Mouse (Mus musculus) thymus, adult 18-20 months (tissue): ENCODE data around the gene Mfap1b.
"Not testable (repeated sequence)": the region's sequence is repeated elsewhere in the genome, so short reads cannot be mapped to it uniquely, and the experiment has no call there.

Experiments used
- DNase-seq, 2 experiments: peaks; one replicate each; pipeline ENCODE4 v3.0.0; 2022; ENCODE audit warnings: mixed read lengths in 2 of 2

Gene Mfap1b

DNA sequence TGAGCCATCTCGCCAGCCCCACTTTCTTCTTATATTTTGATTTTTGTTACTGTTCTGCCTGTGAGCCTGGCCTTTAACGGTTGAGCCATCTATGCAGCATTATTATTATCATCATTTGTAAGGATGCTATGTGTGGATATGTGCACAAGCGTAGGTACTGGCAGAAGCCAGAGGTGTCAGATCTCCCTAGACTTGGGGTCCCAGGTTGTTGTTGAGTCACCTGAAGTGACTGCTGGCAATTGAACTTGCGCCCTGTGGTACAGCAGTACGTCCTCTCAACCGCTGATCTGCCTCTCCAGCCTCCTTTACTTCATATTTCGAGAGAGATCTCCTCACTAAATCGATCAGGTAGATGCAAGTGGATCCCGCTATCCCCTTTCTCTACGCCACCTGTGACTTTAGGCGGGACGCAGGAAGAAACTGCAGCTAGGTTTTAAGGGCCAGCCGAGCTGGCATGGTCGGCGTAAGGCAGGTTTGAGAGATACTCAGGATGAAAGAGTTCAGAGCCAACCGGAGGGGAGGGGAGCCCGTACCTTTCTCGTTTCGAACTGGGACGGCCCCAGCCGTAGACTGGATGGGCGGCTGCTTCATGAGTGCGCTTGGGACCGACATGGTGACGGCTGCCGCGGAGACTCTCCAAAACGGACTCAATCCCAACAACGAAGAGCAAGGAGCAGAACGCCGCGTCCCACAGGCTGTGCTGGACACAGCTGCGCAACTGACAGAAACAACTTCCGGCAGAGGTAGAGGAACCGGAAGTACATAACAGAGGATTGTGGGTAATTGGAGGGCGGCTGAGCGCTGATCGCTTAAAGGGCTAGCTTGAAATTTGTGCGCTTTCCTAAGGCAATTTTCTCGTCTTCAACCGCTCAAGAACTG, at the start of gene Mfap1b:
Gene Mfap1b, minus strand, starts transcription at position 767 of the 879 bp plus-strand sequence.
- DNase-seq: peak; percentile 56 to 71

GRCm38 (mm10) chr2:121522830-121523229, 49.0 kb upstream of the Mfap1b start:
- not testable (repeated sequence) for DNase-seq

GRCm38 (mm10) chr2:121522006-121522405, 48.1 kb upstream of the Mfap1b start:
- no peak for DNase-seq

DNA sequence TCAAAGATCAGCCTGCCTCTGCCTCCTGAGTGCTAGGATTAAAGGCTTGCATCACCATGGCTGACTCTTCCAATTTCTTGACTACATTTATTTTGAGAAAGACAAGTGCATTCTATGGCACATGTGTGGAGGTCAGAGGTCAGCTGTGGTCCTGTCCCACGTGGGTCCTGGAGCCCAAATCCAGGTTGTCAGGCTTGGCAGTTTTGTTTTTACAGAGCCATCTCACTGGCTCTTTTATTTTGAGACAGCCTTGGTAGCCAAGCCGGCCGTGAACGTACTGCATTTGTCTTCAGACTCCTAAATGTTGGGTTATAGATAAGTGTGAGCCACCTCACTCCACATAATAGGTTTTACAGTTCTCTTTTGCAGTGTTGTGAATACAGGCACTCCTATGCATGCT, 44.8 kb upstream of the Mfap1b start:
- DNase-seq: not testable (repeated sequence)

- DNase-seq: no peak
These were observed 44.2 kb upstream of the Mfap1b start for GRCm38 (mm10) chr2:121518106-121518505.

- no peak for DNase-seq
These were observed 40.3 kb upstream of the Mfap1b start for GRCm38 (mm10) chr2:121514211-121514610.

- DNase-seq: not testable (repeated sequence)
These were observed 39.3 kb upstream of the Mfap1b start for GRCm38 (mm10) chr2:121512991-121513765.

DNA sequence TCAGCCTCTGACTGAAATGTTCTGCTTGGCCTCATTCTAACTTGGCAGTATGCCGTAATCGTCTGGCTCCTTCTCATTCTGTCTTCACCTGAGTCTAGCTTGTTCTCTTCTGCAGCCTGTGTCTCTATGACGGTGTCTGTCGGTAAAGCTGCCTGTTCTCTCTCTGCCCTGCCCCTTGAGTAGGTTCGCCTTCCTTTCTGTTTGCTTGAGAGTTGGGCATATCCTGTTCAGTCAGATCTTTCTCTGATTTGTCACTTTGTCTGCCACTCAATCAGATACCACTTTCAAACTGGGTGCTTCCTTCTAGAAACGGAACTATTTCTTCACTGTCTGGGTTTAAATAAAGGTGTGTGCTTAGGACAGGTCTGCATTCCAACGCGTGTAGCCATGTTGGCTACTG, 37.5 kb upstream of the Mfap1b start:
- no peak for DNase-seq

DNA sequence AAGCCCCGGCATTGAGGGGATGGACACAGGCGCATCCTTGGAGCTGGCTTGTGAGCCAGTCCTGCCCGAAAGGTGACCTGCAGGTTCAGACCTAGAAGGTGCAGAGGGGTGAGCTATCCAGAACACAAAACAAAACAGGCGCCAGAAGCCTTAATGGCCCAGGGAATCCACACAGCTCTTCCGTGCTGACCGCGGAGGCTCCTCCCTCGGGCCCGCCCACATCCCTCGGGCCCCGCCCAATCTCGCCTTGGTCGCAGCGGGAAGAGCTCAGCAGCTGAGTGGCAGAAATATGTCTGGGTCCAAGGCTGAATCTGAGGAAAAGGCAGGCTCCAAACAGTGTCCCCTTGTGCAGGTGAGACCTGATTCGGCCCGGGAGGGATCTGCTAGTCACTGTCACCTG, 35.7 kb upstream of the Mfap1b start:
- DNase-seq: peak; percentile 14 to 16

DNA sequence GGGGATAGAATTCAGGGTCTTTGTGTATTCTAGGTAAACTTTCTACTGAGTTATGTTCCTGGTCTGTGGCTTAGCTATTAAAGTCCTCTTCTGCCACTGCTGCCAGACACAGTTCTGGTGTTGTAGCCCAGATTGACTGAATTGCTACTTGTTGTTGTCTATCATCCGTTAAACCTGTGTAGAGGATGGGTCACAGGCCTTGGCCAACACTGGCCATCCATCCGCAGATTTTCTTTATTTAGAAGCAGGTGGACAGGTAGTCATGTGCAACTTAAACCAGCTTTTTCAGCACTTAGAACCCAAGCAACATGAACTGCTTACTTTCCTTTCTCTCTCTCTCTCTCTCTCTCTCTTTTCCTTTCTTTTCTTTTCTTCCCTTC, 34.1 kb upstream of the Mfap1b start:
- DNase-seq: no peak

DNA sequence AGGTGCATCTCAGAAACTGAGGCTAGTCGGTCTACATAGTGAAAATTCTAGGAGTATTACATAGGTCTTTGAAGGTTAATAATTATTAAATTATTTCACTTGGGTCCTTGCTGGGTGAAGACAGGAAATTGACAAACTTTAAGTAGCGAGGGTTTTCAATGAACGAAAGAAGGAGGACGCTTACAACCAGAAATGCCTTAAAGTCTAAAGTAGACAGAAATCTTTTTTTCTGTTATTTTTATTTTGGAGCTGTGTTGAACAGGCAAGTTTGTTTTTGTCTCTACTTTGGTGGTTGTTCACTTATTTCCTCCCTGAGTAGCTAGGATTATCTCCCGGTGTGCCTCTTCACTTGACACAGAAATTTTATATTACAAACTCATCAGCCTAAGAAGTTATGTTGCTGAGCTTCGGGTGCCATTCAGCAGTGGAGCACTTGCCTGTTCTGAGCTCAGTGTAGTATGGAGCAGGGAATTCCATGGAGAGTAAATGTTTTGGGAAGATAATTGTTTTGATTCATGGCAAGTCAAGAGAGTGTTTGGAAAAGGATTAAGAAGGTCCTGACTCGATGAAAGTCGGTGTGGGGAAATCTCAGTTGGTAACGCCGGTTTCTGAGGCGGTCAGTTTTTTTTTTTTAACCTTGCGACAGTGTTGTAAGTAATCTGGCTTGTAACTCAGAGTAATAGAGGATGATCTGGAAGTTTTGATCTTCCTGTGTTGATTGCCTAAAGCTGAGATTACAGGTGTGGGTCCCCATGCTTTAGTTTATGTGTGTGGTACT, 33.5 kb upstream of the Mfap1b start:
- DNase-seq: no peak

DNA sequence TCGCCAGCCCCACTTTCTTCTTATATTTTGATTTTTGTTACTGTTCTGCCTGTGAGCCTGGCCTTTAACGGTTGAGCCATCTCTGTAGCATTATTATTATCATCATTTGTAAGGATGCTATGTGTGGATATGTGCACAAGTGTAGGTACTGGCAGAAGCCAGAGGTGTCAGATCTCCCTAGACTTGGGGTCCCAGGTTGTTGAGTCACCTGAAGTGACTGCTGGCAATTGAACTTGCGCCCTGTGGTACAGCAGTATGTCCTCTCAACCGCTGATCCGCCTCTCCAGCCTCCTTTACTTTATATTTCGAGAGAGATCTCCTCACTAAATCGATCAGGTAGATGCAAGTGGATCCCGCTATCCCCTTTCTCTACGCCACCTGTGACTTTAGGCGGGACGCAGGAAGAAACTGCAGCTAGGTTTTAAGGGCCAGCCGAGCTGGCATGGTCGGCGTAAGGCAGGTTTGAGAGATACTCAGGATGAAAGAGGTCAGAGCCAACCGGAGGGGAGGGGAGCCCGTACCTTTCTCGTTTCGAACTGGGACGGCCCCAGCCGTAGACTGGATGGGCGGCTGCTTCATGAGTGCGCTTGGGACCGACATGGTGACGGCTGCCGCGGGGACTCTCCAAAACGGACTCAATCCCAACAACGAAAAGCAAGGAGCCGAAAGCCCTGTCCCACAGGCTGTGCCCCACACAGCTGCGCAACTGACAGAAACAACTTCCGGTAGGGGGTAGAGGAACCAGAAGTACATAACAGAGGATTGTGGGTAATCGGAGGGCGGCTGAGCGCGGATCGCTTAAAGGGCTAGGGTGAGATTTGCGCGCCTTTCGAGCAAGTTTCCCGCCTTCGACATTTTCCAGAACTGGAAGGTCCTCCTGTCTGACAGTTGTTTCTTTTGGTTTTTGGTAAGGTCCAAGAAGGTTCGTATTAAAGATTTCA, 32.3 kb upstream of the Mfap1b start, which contains the start of the genes Mfap1a and Wdr76:
Gene Mfap1a, minus strand, starts transcription at position 724 of the 941 bp plus-strand sequence.
Gene Wdr76, plus strand, starts transcription at position 782 of the 941 bp plus-strand sequence.
- DNase-seq: peak; percentile 71 to 83

DNA sequence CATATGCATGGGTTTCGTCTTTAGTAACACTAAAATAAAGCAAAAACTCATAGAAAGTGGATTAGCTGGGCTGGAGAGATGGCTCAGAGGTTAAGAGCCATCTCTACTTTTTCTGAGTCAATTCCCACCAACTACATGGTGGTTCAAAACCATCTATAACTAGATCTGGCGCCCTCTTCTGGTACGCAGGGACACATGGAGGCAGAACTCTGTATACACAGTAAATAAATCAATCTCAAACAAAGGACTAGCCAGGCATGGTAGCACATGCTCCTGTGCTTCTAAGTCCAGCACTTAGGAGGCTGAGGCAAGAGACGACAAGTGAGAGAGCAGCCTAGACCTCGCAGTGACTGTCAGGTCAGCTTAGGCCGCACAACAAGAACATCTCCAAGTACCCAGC, 27.7 kb upstream of the Mfap1b start:
- not testable (repeated sequence) for DNase-seq

GRCm38 (mm10) chr2:121484403-121484802, 10.5 kb upstream of the Mfap1b start:
- not testable (repeated sequence) for DNase-seq

DNA sequence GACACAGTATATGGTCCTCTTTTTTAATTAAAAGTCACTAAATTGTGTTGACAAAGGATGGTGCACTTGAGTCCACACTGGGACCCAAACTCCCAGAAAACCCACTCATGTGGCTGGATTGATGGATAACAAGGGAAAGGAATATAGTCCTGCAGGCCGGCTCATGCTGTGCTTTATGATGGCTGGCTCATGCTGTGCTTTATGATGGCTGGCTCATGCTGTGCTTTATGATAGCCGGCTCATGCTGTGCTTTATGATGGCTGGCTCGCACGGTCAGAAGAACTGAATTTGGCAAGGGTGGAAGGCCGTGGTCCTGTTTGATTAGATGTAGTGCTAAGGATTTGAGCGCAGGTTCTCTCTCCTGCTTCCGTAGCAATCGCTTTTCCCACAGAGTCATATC, 9.7 kb upstream of the Mfap1b start:
- no peak for DNase-seq

DNA sequence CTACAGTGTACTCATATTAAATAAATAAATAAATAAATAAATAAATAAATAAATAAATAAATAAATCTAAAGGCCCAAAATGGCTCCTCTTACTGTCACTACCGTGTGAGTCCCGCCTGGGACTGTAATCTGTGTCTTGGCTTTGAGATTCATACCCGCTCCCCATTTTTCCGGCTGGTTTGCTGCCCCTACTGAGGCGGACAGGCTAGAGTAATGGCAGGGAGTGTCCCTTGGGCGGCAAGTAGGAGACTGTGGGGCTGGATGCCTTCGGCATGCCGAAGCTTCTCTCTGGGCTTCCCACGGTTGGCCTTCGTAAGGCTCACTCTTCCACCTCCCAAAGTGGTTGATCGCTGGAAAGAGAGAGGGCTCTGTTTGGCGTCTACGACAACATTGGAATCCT, 7.0 kb upstream of the Mfap1b start:
- not testable (repeated sequence) for DNase-seq

GRCm38 (mm10) chr2:121480498-121480897, 6.6 kb upstream of the Mfap1b start:
- DNase-seq: peak in 1 of 2 experiments; percentile 12

DNA sequence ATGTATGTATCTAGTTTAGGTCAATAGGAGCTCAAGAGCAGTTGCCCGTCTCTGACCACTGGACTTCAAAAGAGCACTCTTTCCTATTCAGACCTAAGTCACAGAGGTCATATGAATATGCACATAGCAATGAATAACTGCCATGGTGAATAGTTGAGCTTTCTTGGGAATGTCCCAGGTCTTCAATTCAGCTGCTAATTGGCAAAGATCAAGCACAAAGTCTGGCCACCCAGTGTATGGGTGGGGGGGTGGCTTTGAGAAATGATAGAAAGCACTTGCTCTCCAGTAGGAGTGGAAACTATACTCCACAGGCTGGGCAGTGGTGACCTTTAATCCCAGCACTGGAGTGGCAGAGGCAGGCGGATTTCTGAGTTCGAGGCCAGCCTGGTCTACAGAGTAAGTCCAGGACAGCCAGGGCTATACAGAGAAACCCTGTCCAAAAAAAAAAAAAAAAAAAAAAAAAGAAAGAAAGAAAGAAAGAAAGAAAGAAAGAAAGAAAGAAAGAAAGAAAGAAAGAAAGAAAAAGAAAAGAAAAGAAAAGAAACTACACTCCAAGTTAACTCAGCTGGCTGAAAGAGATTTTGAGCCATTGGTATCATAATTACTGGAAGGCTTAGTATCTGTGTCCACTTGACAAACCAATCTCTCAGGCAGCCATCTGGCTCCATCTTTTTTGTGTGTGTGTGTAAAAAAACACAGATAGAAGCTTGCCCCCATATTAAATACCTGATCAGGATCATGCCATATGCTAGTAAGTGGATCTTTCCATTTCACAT, 3.8 kb upstream of the Mfap1b start:
- no peak for DNase-seq

DNA sequence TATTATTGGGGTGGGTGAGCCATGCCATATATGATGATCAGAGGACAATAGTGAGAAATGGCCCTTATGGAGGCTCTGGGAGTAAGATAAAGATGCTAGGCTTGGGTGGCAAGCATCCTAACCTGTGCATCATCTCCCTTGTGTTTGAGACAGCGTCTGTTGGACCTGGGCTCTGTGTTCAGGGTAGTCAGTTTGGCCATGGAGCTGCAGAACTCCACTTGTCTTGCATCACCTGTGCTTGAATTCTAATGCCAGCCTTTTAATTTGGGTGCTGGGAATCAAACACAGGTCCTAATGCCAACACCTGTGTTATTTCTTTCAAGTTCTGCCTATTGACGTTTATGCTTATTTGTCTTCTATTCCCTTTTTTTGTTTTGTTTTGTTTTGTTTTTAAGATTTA, 1.4 kb upstream of the Mfap1b start:
- not testable (repeated sequence) for DNase-seq

DNA sequence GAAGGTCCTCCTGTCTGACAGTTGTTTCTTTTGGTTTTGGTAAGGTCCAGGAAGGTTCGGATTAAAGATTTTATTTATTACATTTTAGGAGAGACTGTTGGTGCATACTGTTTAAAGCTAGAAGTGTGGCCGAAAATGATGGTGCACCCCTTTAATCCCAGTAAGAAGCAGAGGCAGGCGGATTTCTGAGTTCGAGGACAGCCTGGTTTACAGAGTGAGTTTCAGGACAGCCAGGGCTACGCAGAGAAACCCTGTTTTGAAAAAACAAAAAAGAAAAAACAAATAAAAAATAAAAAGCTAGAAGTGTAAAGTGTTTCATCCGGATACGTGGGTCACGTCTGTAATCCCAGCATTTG, 291 bp upstream of the Mfap1b start:
- no peak for DNase-seq

DNA sequence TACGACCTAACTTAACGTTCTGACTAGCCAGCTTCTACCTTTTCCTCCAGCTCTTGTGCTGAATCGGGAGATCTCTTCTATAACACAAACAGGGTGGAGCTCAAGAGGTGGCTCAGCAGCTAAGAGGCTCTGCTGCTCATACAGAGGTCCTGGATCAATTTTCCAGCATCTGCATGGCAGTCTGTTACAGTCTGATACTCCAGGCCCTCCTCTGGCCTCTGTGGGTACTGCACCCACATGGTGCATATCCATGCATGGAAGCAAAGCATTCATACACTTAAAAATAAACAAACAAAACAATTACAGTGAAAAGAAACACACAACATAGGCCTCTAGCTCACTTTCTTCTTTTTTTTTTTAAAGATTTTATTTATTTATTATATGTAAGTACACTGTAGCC, 1.1 kb downstream of the Mfap1b start:
- DNase-seq: not testable (repeated sequence)
